Mouse (Mus musculus) hindbrain, embryonic 12.5 days (tissue): ENCODE measurements around the gene Dpf1. TPM values are rescaled to one million over a fixed set of nuclear protein-coding genes. Genes with fewer than 3 reads are reported as not detected.

ENCODE experiments used
- ATAC-seq: fragments of 200-750 bp; cut with Nextera tagmentation; 2 replicates; pipeline ENCODE4 v1.8.0; 2017; ENCODE audit warnings: moderate TSS enrichment; ENCODE audit not compliant: low FRiP score
- H3K27ac ChIP-seq: fragments of 300-500 bp; sonication (generic); 2 replicates; pipeline ENCODE4 v1.5.1; 2016; ENCODE audit warnings: mild to moderate bottlenecking
- H3K27me3 ChIP-seq: fragments of 300-500 bp; sonication (generic); 2 replicates; pipeline ENCODE4 v1.6.1; 2016; ENCODE audit warnings: mild to moderate bottlenecking
- H3K36me3 ChIP-seq: fragments of 300-500 bp; sonication (generic); 2 replicates; pipeline ENCODE4 v1.6.1; 2016; ENCODE audit warnings: mild to moderate bottlenecking
- H3K4me1 ChIP-seq: fragments of 300-500 bp; sonication (generic); 2 replicates; pipeline ENCODE4 v1.6.1; 2016
- H3K4me2 ChIP-seq: fragments of 300-500 bp; sonication (generic); replicated peaks from 2 replicates; pipeline ENCODE4 v1.6.1; 2016; ENCODE audit warnings: mild to moderate bottlenecking
- H3K4me3 ChIP-seq: fragments of 300-500 bp; sonication (generic); 2 replicates; pipeline ENCODE4 v1.5.1; 2016; ENCODE audit warnings: mild to moderate bottlenecking
- H3K9ac ChIP-seq: fragments of 300-500 bp; sonication (generic); 2 replicates; pipeline ENCODE4 v1.6.1; 2016; ENCODE audit warnings: mild to moderate bottlenecking, moderate library complexity
- H3K9me3 ChIP-seq: fragments of 300-500 bp; sonication (generic); replicated peaks from 2 replicates; pipeline ENCODE4 v1.6.1; 2016; ENCODE audit warnings: mild to moderate bottlenecking
- WGBS: fragments of 180-500 bp; shearing (Covaris S2); methylation state at CpG from one replicate; pipeline ENCODE4 v1.1.7; 2016; 5-methylcytosine and 5-hydroxymethylcytosine counted together
- polyA plus RNA-seq: library from polyadenylated mRNA; unstranded; fragments of >200 nt; fragmentation: Nextera tagmentation; extraction: Ambion mirVana; gene quantifications from 2 replicates; pipeline ENCODE4 v1.2.1, GENCODE M21; 2016

Gene Dpf1
- polyA plus RNA-seq, 1 experiment from 2014 or later, result 102 TPM

GRCm38 (mm10) chr7:29316137-29316734 lies 12.5 kb downstream of the Dpf1 start:
- H3K27me3 ChIP-seq, result no peaks in the 10 kb centered on the region
- H3K4me2 ChIP-seq, result peak overlapping the region; percentile 41; the same call in 1 of the 2 replicates
- no peak for ATAC-seq
- 50% methylated on average over 17 of the region's 17 CpGs for WGBS
- H3K36me3 ChIP-seq, result peaks cover 29% of the 10 kb centered on the region
- peak overlapping the region; percentile 46 for H3K9ac ChIP-seq
- H3K4me1 ChIP-seq, result peaks cover 87% of the 10 kb centered on the region
- peak overlapping the region; percentile 98 for H3K27ac ChIP-seq
- no peaks in the 10 kb centered on the region for H3K9me3 ChIP-seq
- H3K4me3 ChIP-seq, result no peak overlapping the region

- H3K4me2 ChIP-seq, result peak overlapping the region; percentile 41
- H3K36me3 ChIP-seq, result peaks cover 23% of the 10 kb centered on the region
- ATAC-seq, result peak; percentile 39
- H3K27me3 ChIP-seq, result no peaks in the 10 kb centered on the region
- WGBS, result 7% methylated on average over 10 of the region's 10 CpGs
- peak overlapping the region; percentile 98 for H3K27ac ChIP-seq
- H3K9ac ChIP-seq, result peak overlapping the region; percentile 50; the same call in 1 of the 2 replicates
- H3K9me3 ChIP-seq, result no peaks in the 10 kb centered on the region
- peaks cover 92% of the 10 kb centered on the region for H3K4me1 ChIP-seq
- H3K4me3 ChIP-seq, result no peak overlapping the region
Measured at GRCm38 (mm10) chr7:29316976-29317375, 13.2 kb downstream of the Dpf1 start.

- Histone ChIP-seq H3K4me3 (0 out of 2 replicates have a peak overlapping the region, but pooled peaks have one; percentile 1), H3K36me3 (peaks cover 18% of the 10 kb centered on the region), H3K9me3 (no peaks in the 10 kb centered on the region), H3K27ac (peak overlapping the region; percentile 98), H3K4me1 (peaks cover 89% of the 10 kb centered on the region), H3K4me2 (peak overlapping the region; percentile 41), H3K9ac (peak overlapping the region; percentile 50), H3K27me3 (no peaks in the 10 kb centered on the region)
- ATAC-seq, result peak; percentile 77
- 0% methylated on average over 2 of the region's 2 CpGs for WGBS
Measured at GRCm38 (mm10) chr7:29317558-29317957, 13.8 kb downstream of the Dpf1 start.

- Histone ChIP-seq H3K9ac (peak overlapping the region; percentile 45), H3K36me3 (peaks cover 18% of the 10 kb centered on the region), H3K4me1 (peaks cover 83% of the 10 kb centered on the region), H3K4me3 (peak overlapping the region; percentile 18; the same call in 1 of the 2 replicates), H3K27ac (peak overlapping the region; percentile 98), H3K9me3 (no peaks in the 10 kb centered on the region), H3K4me2 (peak overlapping the region; percentile 41), H3K27me3 (no peaks in the 10 kb centered on the region)
- peak; percentile 11; the same call in 1 of the 2 replicates for ATAC-seq
- WGBS, result 4% methylated on average over 17 of the region's 18 CpGs
Measured at GRCm38 (mm10) chr7:29318115-29318911, 14.6 kb downstream of the Dpf1 start.

- H3K4me1 ChIP-seq, result peaks cover 70% of the 10 kb centered on the region
- H3K27ac ChIP-seq, result peak overlapping the region; percentile 98
- H3K4me2 ChIP-seq, result peak overlapping the region; percentile 41
- H3K27me3 ChIP-seq, result no peaks in the 10 kb centered on the region
- ATAC-seq, result no peak
- H3K36me3 ChIP-seq, result peaks cover 18% of the 10 kb centered on the region
- peak overlapping the region; percentile 18; the same call in 1 of the 2 replicates for H3K4me3 ChIP-seq
- 13% methylated on average over 19 of the region's 19 CpGs for WGBS
- no peaks in the 10 kb centered on the region for H3K9me3 ChIP-seq
- no peak overlapping the region for H3K9ac ChIP-seq
Measured at GRCm38 (mm10) chr7:29319337-29320307, 15.9 kb downstream of the Dpf1 start.

- WGBS, result 88% methylated on average over 6 of the region's 6 CpGs
- H3K27me3 ChIP-seq, result no peaks in the 10 kb centered on the region
- H3K4me1 ChIP-seq, result peaks cover under 1% of the 10 kb centered on the region
- no peak overlapping the region for H3K27ac ChIP-seq
- no peak overlapping the region for H3K4me2 ChIP-seq
- H3K9ac ChIP-seq, result no peak overlapping the region
- H3K9me3 ChIP-seq, result no peaks in the 10 kb centered on the region
- no peak for ATAC-seq
- peaks cover 54% of the 10 kb centered on the region for H3K36me3 ChIP-seq
- H3K4me3 ChIP-seq, result no peak overlapping the region
Measured at GRCm38 (mm10) chr7:29327087-29327486, 23.3 kb downstream of the Dpf1 start.

GRCm38 (mm10) chr7:29328984-29329383 lies 25.2 kb downstream of the Dpf1 start:
- Histone ChIP-seq H3K36me3 (peaks cover 58% of the 10 kb centered on the region), H3K4me1 (no peaks in the 10 kb centered on the region), H3K9ac (no peak overlapping the region), H3K4me3 (no peak overlapping the region), H3K4me2 (no peak overlapping the region), H3K9me3 (no peaks in the 10 kb centered on the region), H3K27ac (no peak overlapping the region), H3K27me3 (no peaks in the 10 kb centered on the region)
- no peak for ATAC-seq
- 87% methylated on average over 16 of the region's 16 CpGs for WGBS

- no peak overlapping the region for H3K9ac ChIP-seq
- no peaks in the 10 kb centered on the region for H3K9me3 ChIP-seq
- H3K27me3 ChIP-seq, result no peaks in the 10 kb centered on the region
- 67% methylated on average over 6 of the region's 7 CpGs for WGBS
- H3K4me1 ChIP-seq, result no peaks in the 10 kb centered on the region
- ATAC-seq, result no peak
- H3K4me2 ChIP-seq, result no peak overlapping the region
- no peak overlapping the region for H3K27ac ChIP-seq
- H3K4me3 ChIP-seq, result no peak overlapping the region
- peaks cover 46% of the 10 kb centered on the region for H3K36me3 ChIP-seq
Measured at GRCm38 (mm10) chr7:29334156-29334555, 30.4 kb downstream of the Dpf1 start.

GRCm38 (mm10) chr7:29335276-29335675 lies 31.5 kb downstream of the Dpf1 start:
- no peak for ATAC-seq
- H3K27ac ChIP-seq, result no peak overlapping the region
- H3K9ac ChIP-seq, result no peak overlapping the region
- H3K27me3 ChIP-seq, result no peaks in the 10 kb centered on the region
- no peak overlapping the region for H3K4me2 ChIP-seq
- peaks cover 2% of the 10 kb centered on the region; the same call in 1 of the 2 replicates for H3K4me1 ChIP-seq
- H3K36me3 ChIP-seq, result peaks cover 40% of the 10 kb centered on the region
- no peaks in the 10 kb centered on the region for H3K9me3 ChIP-seq
- no peak overlapping the region for H3K4me3 ChIP-seq

- 78% methylated on average over 6 of the region's 6 CpGs for WGBS
- Histone ChIP-seq H3K9me3 (no peaks in the 10 kb centered on the region), H3K4me2 (no peak overlapping the region), H3K27me3 (no peaks in the 10 kb centered on the region), H3K4me1 (peaks cover 2% of the 10 kb centered on the region; the same call in 1 of the 2 replicates), H3K36me3 (peaks cover 39% of the 10 kb centered on the region), H3K27ac (no peak overlapping the region), H3K9ac (no peak overlapping the region), H3K4me3 (no peak overlapping the region)
- ATAC-seq, result no peak
Measured at GRCm38 (mm10) chr7:29335841-29336671, 32.3 kb downstream of the Dpf1 start.

- 69% methylated on average over 9 of the region's 9 CpGs for WGBS
- H3K36me3 ChIP-seq, result peaks cover 31% of the 10 kb centered on the region
- peaks cover 5% of the 10 kb centered on the region for H3K4me1 ChIP-seq
- no peak overlapping the region for H3K27ac ChIP-seq
- no peaks in the 10 kb centered on the region for H3K9me3 ChIP-seq
- no peak overlapping the region for H3K4me3 ChIP-seq
- no peak overlapping the region for H3K9ac ChIP-seq
- H3K27me3 ChIP-seq, result no peaks in the 10 kb centered on the region
- H3K4me2 ChIP-seq, result no peak overlapping the region
- ATAC-seq, result no peak
Measured at GRCm38 (mm10) chr7:29336795-29337319, 33.1 kb downstream of the Dpf1 start.
